Mouse (Mus musculus) gonadal fat pad, adult 2 months (tissue): ENCODE measurements around the gene Sh3glb1. TPM values are rescaled to one million over a fixed set of nuclear protein-coding genes. Genes with fewer than 3 reads are reported as not detected.
"Not testable (repeated sequence)": the region's sequence is repeated elsewhere in the genome, so short reads cannot be mapped to it uniquely, and the experiment has no call there.

Experiments used
- DNase-seq: peaks from one replicate; pipeline ENCODE4 v3.0.0-alpha.2; 2012; ENCODE audit warnings: low read depth
- polyA plus RNA-seq: library from polyadenylated mRNA; depleted of rRNA; stranded (reverse); fragments of >200 nt; gene quantifications from 2 replicates; pipeline ENCODE4 v1.2.3, GENCODE M21; 2012; rRNA removed

The Sh3glb1 gene
- polyA plus RNA-seq, result 39.5 and 43.7 TPM in 2 replicates

DNA sequence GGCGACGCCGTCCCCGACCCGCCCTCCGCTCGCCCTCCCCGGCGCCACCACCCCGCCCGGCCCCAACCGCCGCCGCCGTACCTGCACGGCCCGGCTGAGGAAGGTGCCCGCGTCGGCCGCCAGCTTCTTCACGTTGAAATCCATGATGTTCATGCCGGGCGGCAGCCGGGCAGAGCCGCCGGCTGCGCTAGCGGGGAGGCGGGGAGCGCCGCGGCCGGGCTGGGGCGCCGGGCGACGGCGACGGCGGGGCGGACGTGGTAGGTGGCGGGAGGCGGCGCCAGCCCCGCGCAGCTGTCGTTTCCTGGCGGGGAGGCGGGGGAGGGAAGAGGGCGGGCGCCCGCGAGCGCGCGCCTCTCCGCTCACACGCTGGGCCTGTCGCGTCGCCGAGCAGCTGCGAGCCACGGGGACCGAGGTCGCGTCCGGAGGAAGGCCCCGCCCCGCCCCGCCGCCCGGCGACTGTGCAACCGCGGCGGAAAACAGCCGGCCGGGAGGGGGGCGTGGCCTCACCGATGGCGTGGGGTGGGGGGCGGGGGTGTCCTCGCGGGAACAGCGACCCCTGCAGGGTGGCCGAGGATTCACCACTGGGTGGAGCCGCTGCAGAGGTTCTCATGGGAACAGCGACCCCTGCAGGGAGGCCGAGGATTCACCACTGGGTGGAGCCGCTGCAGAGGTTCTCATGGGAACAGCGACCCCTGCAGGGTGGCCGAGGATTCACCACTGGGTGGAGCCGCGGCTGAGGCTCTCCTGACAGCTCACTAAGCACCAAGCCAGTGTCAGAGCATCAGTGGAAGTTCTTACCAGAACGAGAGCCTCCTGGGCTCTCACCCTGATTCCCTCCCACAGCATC, at the start of gene Sh3glb1:
TSS of gene Sh3glb1 (minus strand) at position 435 of the 847 bp plus-strand sequence.
- no peak for DNase-seq

DNA sequence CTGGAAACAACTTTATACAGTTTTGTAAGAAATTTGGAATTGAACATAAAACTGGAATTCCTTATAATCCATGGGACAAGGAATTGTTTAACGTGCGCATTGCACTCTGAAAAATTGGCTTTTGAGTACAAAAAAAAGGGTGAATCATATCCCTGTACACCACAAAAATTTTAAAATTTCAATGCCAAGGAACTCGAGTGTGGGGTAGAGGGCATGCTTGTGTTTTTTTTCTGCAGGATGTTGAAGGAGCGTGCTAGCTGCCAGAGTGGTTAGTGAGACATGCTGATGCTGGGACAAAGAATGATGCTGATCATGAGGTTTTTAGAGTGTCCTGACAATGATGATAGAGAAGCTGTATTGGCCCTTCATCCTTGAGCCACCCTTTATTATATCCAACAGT, 45.0 kb upstream of the Sh3glb1 start:
- DNase-seq, result no peak

DNA sequence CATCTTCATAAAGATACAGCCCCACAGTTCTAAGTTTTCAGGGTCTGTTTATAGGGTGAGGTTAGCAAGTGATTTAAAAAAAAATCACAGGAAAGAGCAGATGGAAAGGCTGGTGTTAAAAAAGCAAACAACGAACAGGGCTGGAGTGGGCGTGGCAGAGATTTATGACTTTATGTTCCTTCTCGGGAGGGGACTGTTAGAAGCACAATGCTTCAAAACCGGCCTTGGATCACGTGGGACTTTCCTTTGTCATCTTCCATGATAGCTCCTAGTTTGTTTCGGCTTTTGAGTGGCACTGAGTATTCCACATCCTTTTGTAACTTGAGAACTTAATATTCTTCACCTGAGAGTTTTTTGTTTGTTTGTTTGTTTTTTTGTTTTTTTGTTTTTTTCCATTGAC, 41.3 kb upstream of the Sh3glb1 start:
- DNase-seq, result no peak

DNA sequence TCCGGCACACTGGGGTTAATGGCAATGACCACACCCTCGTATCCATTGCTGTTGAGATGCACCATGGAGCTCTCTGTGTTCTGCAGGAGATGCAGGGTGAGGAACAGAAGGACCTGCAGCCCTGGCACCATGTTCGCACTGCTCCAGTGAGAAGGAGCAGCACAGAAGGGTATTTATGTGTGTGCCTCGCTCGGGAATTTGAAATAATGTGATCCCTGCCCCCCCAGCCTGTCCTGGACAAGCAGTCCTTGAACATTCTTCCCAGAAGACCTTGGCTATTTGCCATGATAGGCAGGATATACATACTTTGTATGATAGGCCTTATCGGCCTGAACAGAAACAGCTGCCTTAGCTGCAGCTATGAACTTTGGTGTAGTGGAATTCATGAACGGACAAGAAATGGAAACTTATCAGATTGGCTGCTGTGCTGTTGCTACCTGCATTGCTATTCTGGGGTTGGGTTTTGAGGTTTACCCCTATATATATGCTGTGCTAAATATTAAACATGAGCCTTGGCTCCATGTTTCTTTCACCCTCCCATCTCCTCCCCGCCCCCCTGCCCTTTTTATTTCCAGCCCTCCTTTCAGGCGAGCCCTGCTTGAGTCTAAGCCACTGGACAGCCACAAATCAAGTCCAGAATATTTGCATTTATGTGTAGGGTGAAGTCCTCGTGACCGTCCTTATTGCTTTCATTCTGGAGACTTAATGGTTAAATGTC, 40.6 kb upstream of the Sh3glb1 start, which contains the start of gene Clca3a1:
TSS of gene Clca3a1 (minus strand) at position 386 of the 718 bp plus-strand sequence.
- DNase-seq, result no peak

DNA sequence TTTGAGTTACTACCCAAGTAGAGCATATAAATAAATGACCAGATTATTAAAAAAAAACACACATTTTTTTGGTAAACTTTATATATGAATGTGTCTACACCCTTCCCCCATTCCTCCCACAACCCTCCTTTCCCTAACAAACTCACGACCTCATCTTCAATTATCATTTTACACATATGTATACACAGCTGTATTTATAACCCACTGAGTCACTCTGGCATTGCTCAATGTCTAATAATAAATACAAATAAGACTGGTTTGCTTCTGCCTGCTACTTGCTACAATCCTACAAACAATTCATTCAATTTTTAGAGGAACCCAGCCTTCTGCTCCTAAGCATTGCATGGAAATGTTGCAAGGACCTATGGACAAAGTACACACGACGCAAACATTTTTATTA, 39.6 kb upstream of the Sh3glb1 start:
- no peak for DNase-seq

DNA sequence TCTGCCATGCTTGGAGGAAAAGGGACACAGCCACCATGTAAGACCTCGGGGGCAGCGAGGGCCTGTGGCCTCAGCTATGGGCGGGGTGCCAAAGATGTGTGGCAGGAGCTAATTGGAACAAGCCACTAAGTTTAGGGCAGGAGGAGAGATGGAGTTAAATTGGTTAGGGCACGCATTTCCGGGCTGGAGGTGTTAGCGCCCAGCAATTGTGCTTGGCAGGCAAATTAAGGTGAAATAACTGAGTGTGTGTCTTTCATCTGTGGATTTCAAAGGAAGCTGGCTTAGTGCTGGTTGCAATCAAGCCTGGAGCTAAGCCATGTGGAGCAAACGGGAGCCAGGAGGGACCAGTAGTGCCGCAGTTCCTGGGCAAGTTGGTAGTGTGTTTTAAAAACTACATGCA, 36.0 kb upstream of the Sh3glb1 start:
- DNase-seq, result peak; percentile 6

DNA sequence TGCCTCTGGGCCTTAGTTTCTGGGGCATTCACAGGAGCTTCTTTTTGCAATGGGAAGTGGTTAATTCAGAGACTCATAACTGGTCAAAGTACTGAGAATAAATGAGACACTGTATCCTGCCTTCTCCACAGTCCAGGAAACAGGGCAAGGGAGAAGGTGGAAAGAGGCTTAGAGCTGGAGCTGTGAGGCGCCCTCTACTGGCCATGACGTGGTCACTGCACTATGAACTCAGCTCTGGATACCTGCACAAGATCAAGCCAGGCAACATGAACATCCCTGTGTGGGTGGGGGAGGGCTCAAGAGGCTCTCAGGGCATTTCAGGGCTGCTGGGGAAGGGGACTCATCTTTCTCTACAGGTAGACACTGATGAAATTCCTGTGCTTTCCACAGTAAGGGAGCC, 33.0 kb upstream of the Sh3glb1 start:
- no peak for DNase-seq

DNA sequence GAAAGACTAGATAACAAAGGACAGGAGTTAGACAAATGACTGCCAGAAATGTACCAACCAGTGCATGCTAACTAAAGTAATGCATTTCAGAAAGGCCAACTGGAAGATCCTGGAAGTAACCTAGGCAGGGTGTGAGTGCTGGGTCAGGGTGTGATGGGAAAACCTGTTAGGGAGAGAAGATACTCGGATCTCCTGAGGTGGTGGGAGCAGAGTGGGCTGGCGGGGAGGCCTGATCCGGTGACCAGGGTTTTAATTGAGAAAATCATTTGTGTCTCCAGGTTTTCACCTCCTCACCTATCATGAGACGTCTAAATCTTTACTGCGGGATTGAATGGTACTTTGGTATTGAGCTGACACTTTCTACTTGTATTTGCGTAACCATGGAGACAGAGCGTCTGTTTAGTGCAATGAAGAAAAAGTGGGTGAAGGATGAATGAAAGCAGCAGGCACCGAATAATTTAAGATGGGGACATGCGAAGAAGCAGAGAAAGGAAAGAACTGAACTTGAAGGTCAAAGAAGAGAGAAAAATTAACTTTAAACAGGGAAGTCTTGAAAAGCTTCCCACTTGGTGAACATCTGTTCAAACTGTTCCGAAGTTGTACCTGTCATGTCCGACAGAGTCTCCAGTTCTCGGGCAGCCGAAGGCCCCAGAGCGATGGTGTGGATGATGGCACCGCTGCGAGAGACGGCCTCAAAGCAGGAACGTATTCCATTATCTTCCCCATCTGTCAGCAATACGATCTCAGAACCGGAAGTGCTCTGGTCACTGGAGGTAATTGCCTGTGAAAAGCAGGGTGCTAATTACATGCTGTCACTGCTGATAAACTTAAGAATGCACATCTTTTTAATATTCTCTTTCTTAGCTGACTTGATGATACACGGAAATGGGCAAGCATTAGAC, 29.2 kb upstream of the Sh3glb1 start:
- DNase-seq, result not testable (repeated sequence)

DNA sequence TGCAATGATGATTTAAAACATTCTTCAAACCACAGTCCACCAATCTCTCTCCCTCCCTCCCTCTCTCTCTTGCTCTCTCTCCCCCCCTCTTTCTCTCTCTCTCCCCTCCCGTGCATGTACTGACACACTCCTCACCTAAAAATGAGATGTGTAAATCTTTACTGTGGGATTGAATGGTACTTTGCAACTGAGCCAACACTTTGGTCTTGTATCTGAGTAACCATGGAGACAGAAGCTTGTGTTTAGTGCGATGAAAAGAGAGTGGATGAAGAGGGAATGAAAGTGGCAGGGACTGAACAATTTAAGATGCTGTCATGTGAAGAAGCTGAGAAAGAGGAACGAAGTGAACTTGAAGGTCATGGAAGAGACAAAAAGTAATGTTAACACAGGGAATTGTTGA, 27.6 kb upstream of the Sh3glb1 start:
- not testable (repeated sequence) for DNase-seq

DNA sequence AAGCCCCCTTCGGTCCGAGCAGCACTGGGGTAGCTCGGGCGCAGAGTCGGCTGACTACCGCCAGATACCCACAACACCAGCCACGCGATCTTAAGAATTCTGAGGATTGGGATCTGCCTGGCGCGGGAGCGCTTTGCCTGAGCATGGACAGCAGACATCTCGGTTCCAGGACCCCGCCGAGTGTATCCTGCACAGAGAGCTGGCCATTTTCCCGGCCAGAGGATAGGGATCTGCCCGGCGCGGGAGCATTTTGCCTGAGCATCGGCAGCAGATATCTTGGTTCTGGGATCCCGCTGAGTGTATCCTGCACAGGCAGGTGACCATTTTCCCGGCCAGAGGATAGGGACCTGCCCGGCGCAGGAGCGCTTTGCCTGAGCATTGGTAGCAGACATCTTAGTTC, 18.3 kb upstream of the Sh3glb1 start:
- DNase-seq, result not testable (repeated sequence)

DNA sequence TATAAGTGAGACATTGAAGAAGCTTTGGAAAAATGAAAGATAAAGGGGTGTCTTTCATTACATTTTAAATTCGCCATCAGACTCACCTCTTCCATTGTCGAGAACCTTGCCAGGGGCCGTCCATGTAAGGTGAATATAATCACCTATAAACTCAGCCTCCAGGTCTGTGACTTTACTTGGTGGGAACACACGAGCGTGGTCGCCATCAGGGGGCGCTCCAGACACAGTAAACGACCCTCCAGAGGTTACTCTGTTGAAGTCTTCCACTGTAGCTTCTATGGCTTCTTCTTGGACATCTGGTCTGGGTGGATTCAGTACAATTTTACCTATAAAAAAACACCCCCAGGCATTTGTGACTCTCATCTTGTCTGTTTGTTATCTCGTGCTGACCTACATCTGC, 16.7 kb upstream of the Sh3glb1 start:
- DNase-seq, result no peak

DNA sequence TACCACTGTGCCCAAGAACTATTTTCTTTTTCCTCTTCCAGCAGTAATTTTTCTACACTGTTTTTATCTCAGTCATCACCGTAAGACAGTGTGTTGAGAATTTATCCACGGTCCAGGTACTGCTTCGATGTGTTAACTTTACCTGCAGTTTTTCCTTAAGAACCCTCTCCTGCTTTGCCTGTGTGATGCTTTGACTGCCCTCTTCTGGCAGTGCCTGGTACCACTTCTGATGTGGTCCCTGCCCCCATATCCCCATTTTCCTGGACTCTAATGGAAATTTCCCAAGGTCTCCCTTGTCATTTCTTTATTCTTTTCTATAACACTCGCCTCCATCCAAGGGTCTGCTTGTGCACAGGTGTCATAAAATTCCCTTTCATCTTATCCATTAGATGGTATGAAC, 3.3 kb upstream of the Sh3glb1 start:
- no peak for DNase-seq

DNA sequence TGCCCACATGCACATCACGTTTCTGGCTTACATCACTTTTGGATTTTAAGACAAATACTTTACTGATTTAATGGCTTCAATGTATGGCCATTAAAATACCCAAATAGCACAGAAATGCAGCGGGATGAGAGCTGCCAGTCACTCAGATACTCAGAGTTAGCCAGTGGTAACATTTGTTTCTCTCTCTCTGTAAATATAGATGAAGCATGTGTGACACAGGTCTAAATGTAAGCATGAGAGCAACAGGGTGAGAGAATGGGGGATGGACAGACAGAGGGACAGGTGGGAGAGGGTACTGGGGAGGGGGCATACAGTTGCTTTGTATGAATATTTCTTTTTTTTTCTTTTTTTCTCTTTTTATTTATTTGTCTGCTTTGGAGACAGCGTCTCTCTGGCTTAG, 2.4 kb upstream of the Sh3glb1 start:
- not testable (repeated sequence) for DNase-seq

DNA sequence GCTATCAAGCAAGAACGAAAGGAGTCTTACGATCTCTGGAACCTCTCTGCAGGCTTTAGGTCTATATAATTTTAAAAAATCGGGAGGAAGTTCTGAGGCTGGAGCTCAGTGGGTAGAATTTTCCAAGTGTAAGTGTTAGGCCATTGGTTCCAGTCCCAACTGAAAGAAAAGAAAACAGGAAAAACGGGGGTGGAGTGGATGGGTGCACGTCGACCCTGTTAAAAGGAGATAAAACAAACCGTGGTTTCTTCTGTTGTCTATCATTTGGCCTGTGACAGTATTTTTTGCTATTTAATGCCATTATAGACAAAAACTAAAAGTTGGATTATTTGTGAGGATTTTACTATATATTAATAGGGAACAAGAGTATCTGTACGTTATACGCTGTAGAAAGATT, 1.7 kb upstream of the Sh3glb1 start:
- no peak for DNase-seq

DNA sequence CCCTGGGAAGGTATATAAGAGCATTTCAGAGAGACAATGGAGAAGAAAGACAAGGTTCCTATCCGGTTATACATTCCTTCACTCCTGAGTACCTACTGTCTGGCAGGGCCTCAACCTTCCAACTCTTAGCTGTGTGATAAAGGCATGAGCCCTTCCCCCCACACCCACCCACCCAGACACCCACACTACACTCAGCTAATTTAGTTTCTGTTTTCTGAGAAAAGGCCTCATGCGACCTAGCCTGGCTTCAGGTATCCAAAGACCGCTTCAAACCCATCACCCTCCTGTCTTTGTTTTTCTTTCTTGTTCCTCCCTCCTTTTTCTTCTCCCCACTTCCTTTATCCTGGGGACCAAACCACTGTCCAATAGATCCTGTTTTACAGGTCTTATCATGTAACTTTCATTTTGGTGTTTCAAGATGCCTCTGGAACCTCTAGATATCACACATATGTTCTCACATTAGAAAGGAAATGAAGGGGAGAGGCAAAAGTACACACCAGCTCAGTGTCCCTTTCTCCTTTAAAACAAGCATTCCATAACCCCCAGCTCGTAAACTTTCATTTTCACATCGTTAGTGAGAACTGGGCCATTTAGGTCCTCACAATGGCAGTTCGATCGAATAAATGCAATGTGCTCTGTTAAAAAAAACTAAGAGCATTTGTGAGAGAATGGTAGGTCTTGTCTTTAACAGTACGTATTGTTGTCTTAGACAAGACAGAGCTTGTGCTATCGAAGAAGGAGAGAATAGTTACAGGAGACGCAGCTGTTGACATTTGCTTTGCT, 1.1 kb upstream of the Sh3glb1 start:
- no peak for DNase-seq

DNA sequence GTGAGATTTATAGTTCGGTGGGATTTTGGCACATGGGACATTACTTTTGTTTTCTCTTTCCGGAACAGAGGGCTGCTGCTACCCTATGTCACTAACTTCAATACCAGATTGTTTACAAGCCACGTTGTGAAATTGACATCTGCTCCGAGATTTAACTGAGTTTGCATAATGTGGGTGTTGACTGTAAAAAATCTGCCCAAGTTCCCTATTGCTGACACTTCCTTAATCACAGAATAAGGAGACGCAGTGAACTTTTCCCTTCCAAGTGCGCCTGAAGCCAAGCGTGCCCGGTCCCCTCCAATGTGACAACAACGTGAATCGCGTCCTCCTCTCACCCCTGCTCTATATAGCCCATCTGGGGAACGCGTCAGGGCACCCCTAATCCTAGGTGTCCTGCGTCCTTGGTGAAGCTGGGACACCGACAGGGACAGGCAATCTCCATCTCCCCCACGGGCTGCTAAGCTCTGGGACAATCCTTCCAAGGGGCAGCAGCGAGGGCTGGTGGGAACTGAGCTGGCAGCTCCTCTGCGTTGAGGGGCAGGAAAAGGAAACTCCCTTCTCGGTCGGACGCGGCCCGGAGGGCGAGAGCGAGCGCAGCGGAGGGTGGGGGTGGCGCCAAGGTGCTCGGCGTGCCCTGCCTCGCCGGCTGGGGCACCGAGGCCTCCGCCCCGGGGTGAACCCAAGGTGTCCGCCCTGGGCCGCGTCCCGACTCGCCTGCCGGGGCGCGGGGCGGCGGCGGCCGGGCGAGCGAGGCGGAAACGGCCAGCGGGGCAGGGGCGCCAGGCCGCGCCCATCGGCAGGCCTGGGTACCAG, 841 bp downstream of the Sh3glb1 start:
- DNase-seq, result no peak

DNA sequence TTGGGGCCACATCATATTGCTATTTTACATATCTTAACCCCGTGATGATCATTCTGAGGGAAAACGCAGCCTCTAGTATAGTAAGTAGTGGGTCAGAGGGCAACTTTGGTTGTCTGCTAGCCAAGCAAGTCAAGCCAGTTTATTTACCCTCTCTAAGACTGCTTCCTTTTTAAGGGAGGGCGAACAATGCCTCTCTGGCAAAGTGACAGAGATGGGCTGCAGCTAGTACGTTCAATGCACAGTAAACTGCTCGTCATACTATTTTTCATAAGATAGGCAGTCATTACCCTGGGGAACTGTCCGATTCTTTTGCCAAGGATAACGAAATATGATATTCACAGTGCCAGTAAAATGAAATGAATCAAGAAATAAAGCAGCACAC, 1.4 kb downstream of the Sh3glb1 start:
- no peak for DNase-seq

DNA sequence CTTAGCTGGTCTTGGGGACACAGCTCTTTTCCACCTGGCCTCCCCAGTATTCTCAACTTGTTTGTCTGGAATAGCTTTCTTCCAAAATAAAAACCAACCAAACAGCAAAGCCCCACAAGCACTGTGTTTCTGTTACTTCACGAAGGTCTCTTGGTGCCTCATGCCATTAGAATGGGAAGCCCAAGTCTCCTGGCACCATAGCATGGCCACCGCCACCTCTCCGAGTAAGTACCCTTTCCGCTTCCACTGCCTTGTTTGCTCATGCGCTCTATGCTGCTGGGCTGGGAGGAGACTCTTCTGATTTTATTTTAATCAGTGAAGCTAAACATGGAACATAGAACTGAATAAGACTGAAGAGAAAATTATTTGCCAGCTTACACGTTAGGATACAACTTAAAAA, 2.3 kb downstream of the Sh3glb1 start:
- DNase-seq, result no peak

DNA sequence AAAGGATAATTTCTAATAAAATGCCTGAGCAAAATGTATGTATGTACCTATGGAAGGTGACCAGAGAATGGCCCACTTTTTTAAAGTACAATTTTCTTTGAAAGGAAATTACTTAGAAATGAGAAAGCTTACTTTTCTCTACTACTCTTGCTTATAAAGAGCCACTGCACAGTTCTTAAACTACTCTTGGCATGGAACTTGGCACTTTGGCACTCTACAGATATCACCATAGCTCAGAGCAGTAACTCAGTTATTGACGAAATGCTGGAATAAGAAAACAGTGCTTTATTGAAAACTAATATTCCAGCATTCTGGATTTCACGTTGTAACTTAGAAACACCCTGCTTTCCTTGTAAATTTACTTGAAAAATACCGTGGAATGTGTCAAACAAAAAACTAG, 3.0 kb downstream of the Sh3glb1 start:
- no peak for DNase-seq

DNA sequence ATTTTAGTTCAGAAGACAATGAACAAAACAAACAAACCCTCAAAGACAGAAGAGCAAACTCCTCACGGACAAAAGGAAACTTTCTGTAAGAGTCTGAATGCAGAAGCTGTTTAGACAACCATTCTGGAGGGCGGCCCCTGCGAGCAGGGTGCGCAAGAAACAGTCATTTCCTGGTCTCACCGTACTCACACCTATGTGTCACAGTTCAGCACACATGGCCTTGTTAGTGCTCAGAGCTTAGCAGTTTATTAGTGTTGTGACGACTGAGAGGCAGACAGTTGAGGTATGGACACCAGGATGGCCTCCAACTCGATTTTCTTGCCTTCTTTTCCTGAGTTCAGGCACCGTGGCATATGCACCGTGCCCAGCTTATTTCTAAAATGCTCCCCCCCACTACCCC, 4.2 kb downstream of the Sh3glb1 start:
- DNase-seq, result no peak
